Mouse (Mus musculus) heart, postnatal 36 days (tissue): ENCODE measurements around the gene Mtap. TPM values are rescaled to one million over a fixed set of nuclear protein-coding genes. Genes with fewer than 3 reads are reported as not detected.

ENCODE experiments used
- DNase-seq, 2 experiments: peaks; one replicate each; pipeline ENCODE4 v3.0.0; 2021 to 2022
- intact Hi-C: fragments of 180-260 bp; cut with DNase I; formaldehyde crosslinking; loops from one replicate; pipeline ENCODE4 v1.15.1; 2025
- total RNA-seq, 2 experiments: library from RNA; stranded (reverse); gene quantifications; 2 replicates each; pipeline ENCODE4 v1.2.3; 2021

Gene Mtap
- total RNA-seq, 2 experiments from 2014 or later: 20.5 to 21.0 TPM

DNA sequence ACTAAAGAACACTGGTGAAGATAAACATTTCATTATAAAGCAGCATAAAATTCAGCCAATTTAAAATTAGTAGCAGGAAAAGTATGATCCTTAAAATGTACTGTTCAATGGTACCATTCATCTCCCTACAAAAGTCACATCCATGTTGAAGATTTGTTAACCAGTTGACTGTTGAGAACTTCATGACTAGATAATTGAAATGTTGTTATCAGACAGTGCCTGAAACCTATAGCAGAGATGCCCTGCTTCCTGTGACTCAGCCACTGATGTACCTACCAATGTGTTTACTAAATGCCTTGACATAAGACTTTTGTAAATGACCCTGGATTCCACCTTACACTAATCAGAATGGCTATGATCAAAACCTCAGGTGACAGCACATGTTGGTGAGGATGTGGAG lies 60.2 kb downstream of the Mtap start:
- DNase-seq: no peak
- intact Hi-C loops: no loop called here

GRCm38 (mm10) chr4:89200806-89201205 lies 63.9 kb downstream of the Mtap start:
- no peak for DNase-seq
- intact Hi-C loops: no loop called here

DNA sequence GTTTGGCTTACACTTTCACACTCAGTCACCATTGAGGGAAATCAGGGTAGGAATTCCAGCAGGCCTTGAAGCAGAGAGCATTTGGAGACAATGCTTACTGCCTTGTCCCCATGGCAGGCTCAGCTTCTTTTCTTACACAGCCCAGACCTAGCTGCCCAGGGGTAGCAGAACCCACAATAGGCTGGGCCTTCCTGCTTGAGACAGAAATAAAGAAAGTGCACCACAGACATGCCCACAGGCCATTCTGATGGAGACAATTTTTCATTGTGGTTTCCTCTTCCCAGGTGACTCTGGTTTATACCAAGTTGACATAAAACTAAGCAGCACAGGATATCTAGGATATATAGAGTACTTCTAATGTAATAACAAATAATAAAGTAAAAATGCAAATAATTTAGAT lies 72.4 kb downstream of the Mtap start:
- no peak for DNase-seq
- intact Hi-C loops: no loop called here

GRCm38 (mm10) chr4:89210314-89210713 lies 73.4 kb downstream of the Mtap start:
- intact Hi-C loops: no loop called here
- no peak for DNase-seq

DNA sequence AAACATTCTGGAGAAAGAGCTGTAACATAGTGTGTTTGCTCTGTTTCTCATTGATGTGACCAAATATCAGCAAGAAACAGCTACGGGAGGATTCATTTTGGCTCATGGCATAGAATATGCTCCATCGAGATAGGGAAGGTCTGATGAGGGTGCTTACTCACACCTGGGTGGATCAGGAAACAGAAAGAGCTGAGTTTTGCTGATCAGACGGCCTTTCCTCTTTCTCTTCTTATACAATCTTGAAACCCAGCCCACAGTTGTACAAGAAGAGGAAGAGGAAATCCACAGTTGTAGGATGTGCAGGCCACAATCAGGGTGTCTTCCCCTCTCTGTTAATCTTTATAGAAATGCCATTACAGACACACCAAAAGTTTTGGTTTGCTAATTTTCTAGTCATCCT lies 75.3 kb downstream of the Mtap start:
- intact Hi-C loops: no loop called here
- no peak for DNase-seq

Other genes starting within 250 kb of the Mtap start
- gene Cdkn2a, start 157.5 kb downstream of the Mtap start, total RNA-seq: not detected
- under 1 TPM; 0.50 to 0.76 TPM for gene Cdkn2b, start 173.9 kb downstream of the Mtap start, total RNA-seq